9 mouse cellular contexts compared by ENCODE assay signal in genomic region chr16:10489904-10490457, GRCm38 (mm10). TPM values are rescaled to one million over a fixed set of nuclear protein-coding genes. Genes with fewer than 3 reads are reported as not detected.
A peak's percentile ranks its signal among the peaks of the same experiment; 100 is the strongest.
DNase-seq lines count a peak whose midpoint lies in the region; ATAC-seq and TF ChIP-seq lines count a peak whose summit lies in the region.
"Had no signal": no experiment of that assay in that cellular context is flagged by ENCODE, and none has a peak within 500 bp of the region (broad histone marks: within the 10 kb centered on the region; RNA-seq: fewer than 3 reads in every experiment).

No protein-coding gene starts in this region.

- H3K4me3 ChIP-seq in liver, adult 2 months (ENCODE audit: insufficient read depth, low read depth, low read length) = peak overlapping the region; percentile 49
- peak overlapping the region; percentile 28 for H3K4me3 ChIP-seq in forebrain, embryonic 10.5 days
- H3K4me3 ChIP-seq in intestine, postnatal 0 days (ENCODE audit: low read depth, low read length) = peak overlapping the region; percentile 26
- H3K4me3 ChIP-seq in neural tube, embryonic 14.5 days (ENCODE audit: low read depth, low read length) = no peak overlapping the region

- H3K4me2 ChIP-seq in intestine, postnatal 0 days (replicated peaks; ENCODE audit: low read depth) = peak overlapping the region; percentile 58
- H3K4me2 ChIP-seq in neural tube, embryonic 14.5 days (ENCODE audit: low read depth, low read length) = 0 out of 2 replicates have a peak overlapping the region, but pooled peaks have one; percentile 0

- H3K4me1 ChIP-seq in liver, adult 2 months (ENCODE audit: control insufficient read depth, insufficient read depth, low read length) = peaks cover 3% of the 10 kb centered on the region; the same call in 1 of the 2 replicates
- peaks cover 10% of the 10 kb centered on the region for H3K4me1 ChIP-seq in forebrain, embryonic 10.5 days
- H3K4me1 ChIP-seq in intestine, postnatal 0 days (replicated peaks; ENCODE audit: control insufficient read depth, insufficient read depth, low read length) = no peaks in the 10 kb centered on the region
- H3K4me1 ChIP-seq in neural tube, embryonic 14.5 days (ENCODE audit: control insufficient read depth, insufficient read depth, low read length) = no peaks in the 10 kb centered on the region

- TF ChIP-seq POLR2A in liver, adult 2 months (IDR thresholded peaks at IDR 0.05; ENCODE audit: extremely low read depth, insufficient read depth, low read length) = no peak

- 20% methylated on average over 11 of the region's 14 CpGs for WGBS in liver, adult 2 months
- 19% methylated on average over 14 of the region's 14 CpGs for WGBS in forebrain, embryonic 10.5 days
- 19% methylated on average over 13 of the region's 14 CpGs for WGBS in intestine, postnatal 0 days
- 24% methylated on average over 10 of the region's 14 CpGs for WGBS in neural tube, embryonic 14.5 days

- ATAC-seq in intestine, postnatal 0 days = no peak
- no peak for ATAC-seq in neural tube, embryonic 14.5 days (ENCODE audit: low read depth)

- H3K79me2 ChIP-seq in liver, adult 2 months (ENCODE audit: control insufficient read depth, insufficient read depth, low read length) = no peaks in the 10 kb centered on the region

- no peaks in the 10 kb centered on the region for H3K27me3 ChIP-seq in liver, adult 2 months (ENCODE audit: control insufficient read depth, insufficient read depth, low read length)
- peaks cover 22% of the 10 kb centered on the region for H3K27me3 ChIP-seq in forebrain, embryonic 10.5 days (ENCODE audit: poor library complexity, severe bottlenecking)
- peaks cover 10% of the 10 kb centered on the region; the same call in 1 of the 2 replicates for H3K27me3 ChIP-seq in intestine, postnatal 0 days (replicated peaks; ENCODE audit: control insufficient read depth, insufficient read depth, low read length)
- H3K27me3 ChIP-seq in neural tube, embryonic 14.5 days (ENCODE audit: control insufficient read depth, insufficient read depth, low read length) = no peaks in the 10 kb centered on the region

- TF ChIP-seq CTCF in liver, adult 2 months (IDR thresholded peaks at IDR 0.05; ENCODE audit: low read depth, low read length) = no peak
- no peak for TF ChIP-seq CTCF in intestine, postnatal 0 days (IDR thresholded peaks at IDR 0.05; ENCODE audit: low read depth)

- H3K27ac ChIP-seq in liver, adult 2 months (replicated peaks; ENCODE audit: insufficient read depth, low read depth, low read length) = no peak overlapping the region
- no peak overlapping the region for H3K27ac ChIP-seq in forebrain, embryonic 10.5 days
- no peak overlapping the region for H3K27ac ChIP-seq in intestine, postnatal 0 days (ENCODE audit: low read depth, low read length)
- H3K27ac ChIP-seq in neural tube, embryonic 14.5 days (ENCODE audit: low read depth, low read length) = no peak overlapping the region
- H3K27ac ChIP-seq: liver, embryonic 14.5 days had no signal

- no peak for DNase-seq in liver, adult 2 months (ENCODE audit: extremely low read depth, low read depth, low spot score)
- DNase-seq in liver (no peak), adipocyte (ENCODE audit: low spot score) (no peak)
- no peak for DNase-seq in forebrain, embryonic 10.5 days (ENCODE audit: extremely low spot score, low spot score)
- no peak for DNase-seq in ovary, adult 18-20 months (ENCODE audit: low spot score)
- no peak for DNase-seq in yolk sac, embryonic 10.5 days (ENCODE audit: low spot score)

- peak overlapping the region; percentile 38; the same call in 1 of the 2 replicates for H3K9ac ChIP-seq in liver, adult 2 months (ENCODE audit: low read depth, low read length)
- H3K9ac ChIP-seq in intestine, postnatal 0 days (ENCODE audit: low read depth, low read length) = no peak overlapping the region
- H3K9ac ChIP-seq in neural tube, embryonic 14.5 days (replicated peaks; ENCODE audit: low read depth, low read length) = no peak overlapping the region; the same call in 1 of the 2 replicates
- H3K9ac ChIP-seq: liver, embryonic 14.5 days had no signal

- no peaks in the 10 kb centered on the region for H3K36me3 ChIP-seq in liver, adult 2 months (ENCODE audit: control insufficient read depth, insufficient read depth, low read length)
- no peaks in the 10 kb centered on the region for H3K36me3 ChIP-seq in forebrain, embryonic 10.5 days (replicated peaks)
- H3K36me3 ChIP-seq in intestine, postnatal 0 days (ENCODE audit: control insufficient read depth, insufficient read depth) = no peaks in the 10 kb centered on the region
- no peaks in the 10 kb centered on the region for H3K36me3 ChIP-seq in neural tube, embryonic 14.5 days (ENCODE audit: control insufficient read depth, insufficient read depth, low read length)

- H3K9me3 ChIP-seq in forebrain, embryonic 10.5 days = no peaks in the 10 kb centered on the region
- H3K9me3 ChIP-seq in intestine, postnatal 0 days (ENCODE audit: control insufficient read depth) = no peaks in the 10 kb centered on the region
- no peaks in the 10 kb centered on the region for H3K9me3 ChIP-seq in neural tube, embryonic 14.5 days (ENCODE audit: control insufficient read depth, low read length)

RNA-seq across cellular contexts. Expression of gene Ciita, which starts 10.1 kb away (rescaled TPM):
- 1.0 and 2.2 TPM in 2 replicates for total RNA-seq in liver, adult 2 months (2014; rRNA removed)
- polyA plus RNA-seq in liver, adult 2 months (2012; rRNA removed) = 0.51 and 1.1 TPM in 2 replicates
- polyA plus RNA-seq in forebrain, embryonic 10.5 days (2016; fragmentation: Nextera tagmentation; extraction: Ambion mirVana) = 0.10 TPM in 2 replicates
- polyA plus RNA-seq in intestine, postnatal 0 days (2015; fragmentation: Nextera tagmentation; extraction: Ambion mirVana) = 0.42 and 0.64 TPM in 2 replicates
- polyA plus RNA-seq in neural tube, embryonic 14.5 days (2014; fragmentation: Nextera tagmentation; extraction: Ambion mirVana) = 0.63 and 1.1 TPM in 2 replicates

RNA-seq across cellular contexts. Expression of gene Tvp23a, which starts 42.8 kb away (rescaled TPM):
- 0.37 and 0.40 TPM in 2 replicates for total RNA-seq in liver, adult 2 months (2014; rRNA removed)
- polyA plus RNA-seq in liver, adult 2 months (2012; rRNA removed) = 0.05 and 0.24 TPM in 2 replicates
- 20.5 and 20.8 TPM in 2 replicates for polyA plus RNA-seq in forebrain, embryonic 10.5 days (2016; fragmentation: Nextera tagmentation; extraction: Ambion mirVana)
- 1.7 and 1.9 TPM in 2 replicates for polyA plus RNA-seq in intestine, postnatal 0 days (2015; fragmentation: Nextera tagmentation; extraction: Ambion mirVana)
- 48.6 and 49.3 TPM in 2 replicates for polyA plus RNA-seq in neural tube, embryonic 14.5 days (2014; fragmentation: Nextera tagmentation; extraction: Ambion mirVana)

RNA-seq across cellular contexts. Expression of gene Dexi, which starts 52.9 kb away (rescaled TPM):
- total RNA-seq in liver, adult 2 months (2014; rRNA removed) = 8.9 and 12.3 TPM in 2 replicates
- polyA plus RNA-seq in liver, adult 2 months (2012; rRNA removed) = 70.0 and 99.8 TPM in 2 replicates
- polyA plus RNA-seq in forebrain, embryonic 10.5 days (2016; fragmentation: Nextera tagmentation; extraction: Ambion mirVana) = 14.1 and 14.6 TPM in 2 replicates
- 8.9 and 9.3 TPM in 2 replicates for polyA plus RNA-seq in intestine, postnatal 0 days (2015; fragmentation: Nextera tagmentation; extraction: Ambion mirVana)
- polyA plus RNA-seq in neural tube, embryonic 14.5 days (2014; fragmentation: Nextera tagmentation; extraction: Ambion mirVana) = 26.8 and 26.9 TPM in 2 replicates

RNA-seq across cellular contexts. Expression of gene Clec16a, which starts 55.2 kb away (rescaled TPM):
- 11.6 and 13.4 TPM in 2 replicates for total RNA-seq in liver, adult 2 months (2014; rRNA removed)
- polyA plus RNA-seq in liver, adult 2 months (2012; rRNA removed) = 8.5 and 9.8 TPM in 2 replicates
- 26.0 and 29.7 TPM in 2 replicates for polyA plus RNA-seq in forebrain, embryonic 10.5 days (2016; fragmentation: Nextera tagmentation; extraction: Ambion mirVana)
- polyA plus RNA-seq in intestine, postnatal 0 days (2015; fragmentation: Nextera tagmentation; extraction: Ambion mirVana) = 30.4 and 31.0 TPM in 2 replicates
- polyA plus RNA-seq in neural tube, embryonic 14.5 days (2014; fragmentation: Nextera tagmentation; extraction: Ambion mirVana) = 68.8 and 89.2 TPM in 2 replicates
